Mouse (Mus musculus) liver, embryonic 14.5 days (tissue): ENCODE results near the gene Tmem8.

Source experiments
- CTCF ChIP-seq: IDR thresholded peaks from 2 replicates; pipeline ENCODE4 v1.5.1; 2016; ENCODE audit warnings: antibody characterized with exemption, low read depth, control low read depth
- EP300 ChIP-seq: IDR thresholded peaks from 2 replicates; pipeline ENCODE4 v1.6.1; 2016; ENCODE audit warnings: antibody characterized with exemption, low read depth

GRCm38 (mm10) chr17:26131856-26132853 lies 19.1 kb downstream of the Tmem8 start:
- TF ChIP-seq EP300, result no peak
- no peak for TF ChIP-seq CTCF
